Mouse (Mus musculus) heart, embryonic 15.5 days (tissue): ENCODE measurements around the gene Zfpm1. TPM values are rescaled to one million over a fixed set of nuclear protein-coding genes. Genes with fewer than 3 reads are reported as not detected.
A peak's percentile ranks its signal among the peaks of the same experiment; 100 is the strongest.

ENCODE experiments used
- ATAC-seq: fragments of 200-750 bp; cut with Nextera tagmentation; replicated peaks from 2 replicates; pipeline ENCODE4 v1.8.0; 2017; ENCODE audit warnings: low read depth, moderate TSS enrichment; ENCODE audit not compliant: insufficient number of reproducible peaks, insufficient read depth, low FRiP score
- H3K27ac ChIP-seq: fragments of 300-500 bp; sonication (generic); 2 replicates; pipeline ENCODE4 v1.5.1; 2015; ENCODE audit warnings: mild to moderate bottlenecking, inconsistent platforms
- H3K27me3 ChIP-seq: fragments of 300-500 bp; sonication (generic); 2 replicates; pipeline ENCODE4 v1.6.1; 2015; ENCODE audit warnings: inconsistent platforms
- H3K36me3 ChIP-seq: fragments of 300-500 bp; sonication (generic); 2 replicates; pipeline ENCODE4 v1.6.1; 2015; ENCODE audit warnings: mild to moderate bottlenecking, inconsistent platforms
- H3K4me1 ChIP-seq: fragments of 300-500 bp; sonication (generic); replicated peaks from 2 replicates; pipeline ENCODE4 v1.6.1; 2015; ENCODE audit warnings: inconsistent platforms
- H3K4me2 ChIP-seq: fragments of 300-500 bp; sonication (generic); 2 replicates; pipeline ENCODE4 v1.6.1; 2015; ENCODE audit warnings: inconsistent platforms, mild to moderate bottlenecking, moderate library complexity
- H3K4me3 ChIP-seq: fragments of 300-500 bp; sonication (generic); 2 replicates; pipeline ENCODE4 v1.5.1; 2015; ENCODE audit warnings: mild to moderate bottlenecking, inconsistent platforms
- H3K9ac ChIP-seq: fragments of 300-500 bp; sonication (generic); 2 replicates; pipeline ENCODE4 v1.6.1; 2015; ENCODE audit warnings: mild to moderate bottlenecking, inconsistent platforms
- H3K9me3 ChIP-seq: fragments of 300-500 bp; sonication (generic); replicated peaks from 2 replicates; pipeline ENCODE4 v1.6.1; 2016; ENCODE audit warnings: inconsistent platforms
- WGBS: fragments of 180-500 bp; shearing (Covaris S2); methylation state at CpG from one replicate; pipeline ENCODE4 v1.1.7; 2015; ENCODE audit warnings: mixed read lengths; 5-methylcytosine and 5-hydroxymethylcytosine counted together
- polyA plus RNA-seq: library from polyadenylated mRNA; unstranded; fragments of >200 nt; fragmentation: Nextera tagmentation; extraction: Ambion mirVana; gene quantifications from 2 replicates; pipeline ENCODE4 v1.2.1, GENCODE M21; 2015

Gene Zfpm1
- polyA plus RNA-seq, 1 experiment from 2014 or later: 3.8 TPM

DNA sequence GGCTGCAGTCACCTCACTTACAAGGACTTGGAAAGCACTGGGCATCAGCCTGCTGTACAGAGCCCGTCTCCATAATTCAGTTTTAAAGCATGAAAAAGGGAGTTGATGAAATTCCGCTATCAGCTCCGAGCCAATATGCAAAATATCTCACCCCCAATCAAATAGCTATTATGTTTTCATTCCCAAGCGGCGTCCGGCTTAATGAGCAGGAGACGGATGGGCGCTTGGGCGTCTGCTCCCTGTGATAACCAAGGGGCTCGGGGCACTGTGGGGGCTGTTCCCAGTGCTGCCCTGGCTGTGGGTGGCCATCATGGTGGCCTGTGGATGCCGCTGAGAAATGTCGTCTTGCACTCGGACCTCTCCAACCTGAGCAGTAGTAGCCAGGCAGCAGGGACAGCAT is 19.1 kb downstream of the Zfpm1 start:
- H3K4me1 ChIP-seq: peaks cover 92% of the 10 kb centered on the region
- 68% methylated on average over 13 of the region's 13 CpGs for WGBS
- peak overlapping the region; percentile 96 for H3K27ac ChIP-seq
- H3K27me3 ChIP-seq: no peaks in the 10 kb centered on the region
- no peak overlapping the region for H3K4me3 ChIP-seq
- peaks cover 3% of the 10 kb centered on the region; the same call in 1 of the 2 replicates for H3K36me3 ChIP-seq
- peak overlapping the region; percentile 44; the same call in 1 of the 2 replicates for H3K4me2 ChIP-seq
- no peak overlapping the region for H3K9ac ChIP-seq
- H3K9me3 ChIP-seq: no peaks in the 10 kb centered on the region
- ATAC-seq: no peak

DNA sequence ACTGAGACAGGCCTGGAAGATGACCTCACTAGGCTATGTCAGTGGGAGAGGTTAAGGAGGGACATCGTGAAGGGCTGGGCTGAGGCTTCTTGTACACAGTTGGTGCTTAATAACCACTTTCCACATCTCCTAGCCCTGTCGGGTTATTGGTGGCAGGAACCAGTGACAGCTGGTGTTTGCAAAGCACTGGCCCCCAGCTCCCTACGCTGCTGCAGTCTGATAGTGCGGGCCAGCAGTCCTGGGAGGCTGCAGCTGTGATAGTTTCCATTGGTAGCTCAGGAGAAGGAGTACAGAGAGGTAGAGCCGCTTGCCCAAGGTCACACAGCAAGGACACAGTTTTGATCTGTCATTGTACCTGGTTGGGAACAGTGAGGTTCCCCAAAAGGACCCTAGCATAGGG is 19.9 kb downstream of the Zfpm1 start:
- Histone ChIP-seq H3K4me1 (peaks cover 89% of the 10 kb centered on the region), H3K9ac (no peak overlapping the region), H3K36me3 (peaks cover 3% of the 10 kb centered on the region; the same call in 1 of the 2 replicates), H3K9me3 (no peaks in the 10 kb centered on the region), H3K4me2 (no peak overlapping the region), H3K4me3 (no peak overlapping the region), H3K27ac (peak overlapping the region; percentile 96), H3K27me3 (no peaks in the 10 kb centered on the region)
- ATAC-seq: no peak
- WGBS: 53% methylated on average over 5 of the region's 5 CpGs

- H3K27ac ChIP-seq: peak overlapping the region; percentile 50; the same call in 1 of the 2 replicates
- no peak for ATAC-seq
- H3K4me3 ChIP-seq: no peak overlapping the region
- H3K9ac ChIP-seq: no peak overlapping the region
- H3K36me3 ChIP-seq: peaks cover 12% of the 10 kb centered on the region
- H3K27me3 ChIP-seq: no peaks in the 10 kb centered on the region
- WGBS: 42% methylated on average over 6 of the region's 6 CpGs
- H3K4me2 ChIP-seq: no peak overlapping the region
- no peaks in the 10 kb centered on the region for H3K9me3 ChIP-seq
- peaks cover 84% of the 10 kb centered on the region for H3K4me1 ChIP-seq
These were observed 21.5 kb downstream of the Zfpm1 start for GRCm38 (mm10) chr8:122303451-122303850.

DNA sequence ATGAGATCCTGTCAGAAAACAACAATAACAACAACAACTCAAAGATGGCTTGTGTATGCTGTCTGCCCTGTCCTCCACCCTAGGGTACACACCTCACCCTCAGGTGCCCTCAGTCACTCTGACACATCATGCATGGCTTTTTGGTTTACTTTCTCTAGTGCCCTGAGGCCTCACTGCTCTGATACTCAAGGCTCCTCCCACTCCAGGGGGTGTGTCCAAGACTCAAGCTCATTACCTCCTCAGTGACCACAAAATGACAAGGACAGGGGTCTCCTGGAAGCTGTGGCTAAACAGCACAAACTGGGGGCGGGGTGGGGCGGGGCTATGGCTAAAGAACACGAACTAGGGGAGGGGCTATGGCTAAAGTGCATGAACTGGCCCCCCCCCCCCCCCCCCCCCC is 22.1 kb downstream of the Zfpm1 start:
- no peak for ATAC-seq
- Histone ChIP-seq H3K27me3 (no peaks in the 10 kb centered on the region), H3K27ac (no peak overlapping the region), H3K4me3 (no peak overlapping the region), H3K36me3 (peaks cover 12% of the 10 kb centered on the region), H3K9ac (no peak overlapping the region), H3K4me1 (peaks cover 83% of the 10 kb centered on the region), H3K4me2 (no peak overlapping the region), H3K9me3 (no peaks in the 10 kb centered on the region)
- 32% methylated on average over 3 of the region's 3 CpGs for WGBS

- Histone ChIP-seq H3K27ac (no peak overlapping the region), H3K9me3 (no peaks in the 10 kb centered on the region), H3K9ac (no peak overlapping the region), H3K4me1 (peaks cover 83% of the 10 kb centered on the region), H3K36me3 (peaks cover 21% of the 10 kb centered on the region), H3K27me3 (no peaks in the 10 kb centered on the region), H3K4me2 (no peak overlapping the region), H3K4me3 (no peak overlapping the region)
- no peak for ATAC-seq
- WGBS: 76% methylated on average over 26 of the region's 26 CpGs
These were observed 24.9 kb downstream of the Zfpm1 start for GRCm38 (mm10) chr8:122306660-122307399.

- Histone ChIP-seq H3K4me3 (no peak overlapping the region), H3K4me2 (no peak overlapping the region), H3K27me3 (no peaks in the 10 kb centered on the region), H3K27ac (no peak overlapping the region), H3K9ac (no peak overlapping the region), H3K4me1 (peaks cover 81% of the 10 kb centered on the region), H3K9me3 (no peaks in the 10 kb centered on the region), H3K36me3 (peaks cover 21% of the 10 kb centered on the region)
- 81% methylated on average over 8 of the region's 8 CpGs for WGBS
- no peak for ATAC-seq
These were observed 25.9 kb downstream of the Zfpm1 start for GRCm38 (mm10) chr8:122307836-122308235.

DNA sequence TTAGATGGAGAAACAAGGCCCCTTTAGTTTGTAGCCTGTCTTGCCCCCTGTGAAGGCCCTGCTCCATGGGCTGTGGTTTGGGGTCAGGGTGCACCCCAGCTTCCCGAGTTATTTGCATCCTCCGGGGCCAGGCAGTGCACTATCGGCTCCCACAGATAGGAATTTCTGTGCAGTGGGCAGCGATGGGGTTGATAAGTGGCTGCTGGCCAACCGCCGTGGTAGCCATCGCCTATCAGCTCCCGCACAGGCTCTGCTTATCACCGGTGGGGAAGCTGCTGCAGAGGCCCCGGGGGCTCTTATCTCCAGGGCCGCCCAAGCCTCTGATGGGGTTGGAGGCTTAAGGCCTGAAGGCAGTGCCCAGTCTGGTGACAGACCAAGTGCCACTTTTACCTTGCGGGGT is 27.3 kb downstream of the Zfpm1 start:
- WGBS: 20% methylated on average over 12 of the region's 12 CpGs
- H3K36me3 ChIP-seq: peaks cover 21% of the 10 kb centered on the region

DNA sequence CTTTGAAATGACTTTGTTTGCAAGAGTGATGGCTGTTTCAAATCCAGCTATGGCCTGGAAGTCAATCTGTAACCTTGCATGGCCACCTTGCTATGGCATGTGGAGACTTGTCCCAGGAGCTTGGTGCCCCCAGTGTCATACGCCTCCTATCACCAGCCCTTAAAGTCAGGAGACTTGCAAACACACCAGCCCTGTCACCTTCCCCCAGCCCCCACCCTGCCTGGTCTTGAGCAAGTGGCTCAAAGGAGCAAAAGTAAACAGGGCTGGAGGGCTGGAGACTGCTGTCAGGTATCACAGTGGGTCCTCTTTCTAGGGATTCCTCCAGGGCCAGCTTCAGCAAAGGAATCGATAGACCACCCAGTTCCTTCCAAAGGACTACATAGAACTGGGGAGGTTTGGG is 29.2 kb downstream of the Zfpm1 start:
- Histone ChIP-seq H3K9me3 (no peaks in the 10 kb centered on the region), H3K4me2 (no peak overlapping the region), H3K27me3 (no peaks in the 10 kb centered on the region), H3K36me3 (peaks cover 18% of the 10 kb centered on the region), H3K27ac (0 out of 2 replicates have a peak overlapping the region, but pooled peaks have one; percentile 37), H3K9ac (peak overlapping the region; percentile 16; the same call in 1 of the 2 replicates), H3K4me1 (peaks cover 89% of the 10 kb centered on the region), H3K4me3 (no peak overlapping the region)
- WGBS: 70% methylated on average over 2 of the region's 2 CpGs
- no peak for ATAC-seq

More for the DNA sequence above, 27.3 kb downstream of the Zfpm1 start:
- H3K9me3 ChIP-seq: no peaks in the 10 kb centered on the region
- H3K4me1 ChIP-seq: peaks cover 81% of the 10 kb centered on the region
- H3K9ac ChIP-seq: no peak overlapping the region
- H3K27me3 ChIP-seq: no peaks in the 10 kb centered on the region
- H3K4me3 ChIP-seq: no peak overlapping the region
- ATAC-seq: no peak
- H3K27ac ChIP-seq: peak overlapping the region; percentile 37; the same call in 1 of the 2 replicates
- H3K4me2 ChIP-seq: peak overlapping the region; percentile 0; the same call in 1 of the 2 replicates

DNA sequence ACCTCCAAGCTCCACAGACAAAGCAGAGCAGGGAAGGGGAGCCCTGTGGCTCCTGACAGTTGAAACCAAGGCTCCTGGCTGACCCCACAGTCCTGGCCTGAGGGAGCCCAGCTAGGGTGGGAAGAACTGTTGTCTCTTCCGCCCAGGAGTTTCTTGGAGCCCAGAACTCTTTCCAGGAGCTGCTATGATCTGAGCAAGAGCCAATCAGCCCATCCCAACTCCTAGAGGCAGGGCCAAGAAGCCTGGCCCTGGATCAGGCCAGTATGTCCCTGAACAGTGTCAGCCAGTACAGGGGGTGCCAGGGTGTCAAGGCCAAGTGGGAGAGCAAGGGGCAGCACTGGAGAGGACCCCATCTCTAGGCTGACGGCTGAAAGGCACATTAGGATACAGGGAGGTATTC is 30.6 kb downstream of the Zfpm1 start:
- WGBS: 72% methylated on average over 2 of the region's 2 CpGs
- Histone ChIP-seq H3K4me3 (no peak overlapping the region), H3K4me1 (peaks cover 89% of the 10 kb centered on the region), H3K9ac (0 out of 2 replicates have a peak overlapping the region, but pooled peaks have one; percentile 11), H3K36me3 (peaks cover 18% of the 10 kb centered on the region), H3K27me3 (no peaks in the 10 kb centered on the region), H3K9me3 (no peaks in the 10 kb centered on the region), H3K27ac (peak overlapping the region; percentile 46), H3K4me2 (no peak overlapping the region)
- no peak for ATAC-seq

DNA sequence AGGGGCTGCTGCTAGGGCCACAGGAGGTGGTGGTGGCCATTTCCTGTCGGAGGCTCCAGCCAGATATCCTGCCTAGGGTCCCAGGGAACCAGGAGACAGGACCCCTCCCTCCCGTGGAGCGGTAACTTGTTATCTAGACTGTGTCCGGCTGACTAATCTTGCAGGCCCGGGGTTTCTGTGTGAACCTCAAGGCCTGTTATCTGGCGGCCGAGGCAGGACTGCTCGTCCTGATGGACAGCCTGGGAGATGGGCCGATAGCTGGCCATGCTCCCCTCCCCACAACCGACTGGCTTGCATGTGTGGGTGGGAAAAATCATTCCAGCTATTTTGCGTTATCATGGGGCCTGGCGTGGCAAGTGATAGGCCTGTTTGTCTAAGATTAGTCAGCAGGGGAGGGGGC is 31.4 kb downstream of the Zfpm1 start:
- H3K4me1 ChIP-seq: peaks cover 90% of the 10 kb centered on the region

GRCm38 (mm10) chr8:122314899-122315496 is 33.1 kb downstream of the Zfpm1 start:
- Histone ChIP-seq H3K4me2 (peak overlapping the region; percentile 29), H3K36me3 (peaks cover 11% of the 10 kb centered on the region; the same call in 1 of the 2 replicates), H3K27ac (peak overlapping the region; percentile 55), H3K9ac (no peak overlapping the region), H3K4me1 (peaks cover 88% of the 10 kb centered on the region), H3K4me3 (no peak overlapping the region), H3K9me3 (no peaks in the 10 kb centered on the region), H3K27me3 (no peaks in the 10 kb centered on the region)
- ATAC-seq: no peak; the same call in 1 of the 2 replicates
- WGBS: 55% methylated on average over 13 of the region's 13 CpGs

More for the DNA sequence above, 31.4 kb downstream of the Zfpm1 start:
- Histone ChIP-seq H3K27me3 (no peaks in the 10 kb centered on the region), H3K9me3 (no peaks in the 10 kb centered on the region), H3K36me3 (peaks cover 12% of the 10 kb centered on the region; the same call in 1 of the 2 replicates), H3K9ac (peak overlapping the region; percentile 9; the same call in 1 of the 2 replicates), H3K4me2 (no peak overlapping the region), H3K4me3 (no peak overlapping the region), H3K27ac (peak overlapping the region; percentile 46)
- WGBS: 25% methylated on average over 12 of the region's 12 CpGs
- ATAC-seq: peak; percentile 23; the same call in 1 of the 2 replicates
